Mouse (Mus musculus) thymus, adult 2 months (tissue): ENCODE data around the gene Tex9.

ENCODE experiments used
- CTCF ChIP-seq: fragments of 200-500 bp; IDR thresholded peaks from 2 replicates; pipeline ENCODE4 v1.5.1; 2012; ENCODE audit warnings: mild to moderate bottlenecking, control low read depth, low read length, moderate library complexity, borderline replicate concordance; ENCODE audit not compliant: control insufficient read depth, poor library complexity, insufficient read depth; ENCODE audit errors: extremely low read depth
- POLR2A ChIP-seq: fragments of 200-500 bp; IDR thresholded peaks from 2 replicates; pipeline ENCODE4 v1.6.1; 2012; ENCODE audit warnings: mild to moderate bottlenecking, low read length, control low read depth, moderate library complexity; ENCODE audit not compliant: control insufficient read depth, poor library complexity, insufficient read depth; ENCODE audit errors: extremely low read depth

DNA sequence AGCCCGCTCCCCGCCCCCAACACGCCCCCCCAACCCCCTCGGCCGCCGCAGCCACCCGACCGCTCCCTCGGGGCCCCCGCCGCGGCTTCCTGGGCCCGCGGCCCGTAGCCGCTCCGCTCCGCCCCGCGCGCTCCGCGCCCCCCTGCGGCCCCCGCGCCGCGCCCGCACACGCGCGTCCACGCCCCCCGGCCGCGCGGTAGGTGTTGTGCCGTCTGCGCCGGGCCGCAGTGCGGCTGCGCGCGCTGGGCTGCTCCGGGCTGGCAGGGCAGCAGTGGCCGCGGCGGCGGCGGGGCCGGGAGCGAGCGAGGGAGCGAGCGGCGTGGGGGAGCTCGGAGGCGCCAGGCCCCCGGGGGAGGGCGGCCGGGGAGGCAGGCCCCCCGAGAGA is 40.0 kb upstream of the Tex9 start, which contains the start of gene Rfx7:
- TF ChIP-seq CTCF (no peak), POLR2A (peak; percentile 86)
